9 mouse cellular contexts compared by ENCODE assay signal in the genomic region with DNA sequence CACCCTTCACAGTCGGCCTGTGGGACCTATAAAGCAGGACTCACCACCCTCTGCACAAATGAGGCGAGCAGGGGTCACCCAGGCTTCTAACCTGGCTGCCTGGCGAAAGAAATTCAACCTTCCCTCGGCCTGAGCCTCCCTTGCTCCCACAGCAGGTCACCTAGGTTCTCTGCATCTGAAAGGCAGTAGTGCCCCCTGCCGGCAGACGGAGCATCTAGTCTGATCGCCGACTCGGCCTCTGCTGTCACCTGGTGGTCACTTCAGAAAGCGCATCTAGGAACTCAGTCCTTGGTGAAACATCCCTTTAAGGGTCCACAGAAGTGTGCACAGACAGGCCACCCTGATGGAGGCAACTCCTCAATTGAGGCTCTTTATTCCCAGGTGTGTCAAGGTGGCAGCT. TPM values are rescaled to one million over a fixed set of nuclear protein-coding genes. Genes with fewer than 3 reads are reported as not detected.
A peak's percentile ranks its signal among the peaks of the same experiment; 100 is the strongest.
DNase-seq lines count a peak whose midpoint lies in the region; ATAC-seq and TF ChIP-seq lines count a peak whose summit lies in the region.
"Had no signal": no experiment of that assay in that cellular context is flagged by ENCODE, and none has a peak within 500 bp of the region (broad histone marks: within the 10 kb centered on the region; RNA-seq: fewer than 3 reads in every experiment).

No protein-coding gene starts in this region.

- peak; percentile 100 for TF ChIP-seq CTCF in kidney, postnatal 0 days (IDR thresholded peaks at IDR 0.05; ENCODE audit: low read depth)
- peak; percentile 100 for TF ChIP-seq CTCF in lung, adult 2 months (IDR thresholded peaks at IDR 0.05; ENCODE audit: insufficient read depth, low read length)

- peak; percentile 79 for DNase-seq in CD4-positive helper T cell, adult 2 months (ENCODE audit: low read depth, low spot score)
- peak; percentile 67 to 68 for DNase-seq in adrenal gland, postnatal 4 days (ENCODE audit: low spot score in 2 of 2)
- DNase-seq in embryonic facial prominence, embryonic 14.5 days (ENCODE audit: low spot score) = peak; percentile 86
- DNase-seq in kidney, postnatal 0 days (ENCODE audit: low spot score) = peak; percentile 92
- peak; percentile 86 for DNase-seq in lung, adult 2 months
- peak; percentile 64 for DNase-seq in telencephalon, adult 2 months (ENCODE audit: low read depth, low spot score)

- no peak overlapping the region for H3K4me2 ChIP-seq in embryonic facial prominence, embryonic 14.5 days (ENCODE audit: low read depth, low read length)
- H3K4me2 ChIP-seq in heart, embryonic 12.5 days = 0 out of 2 replicates have a peak overlapping the region, but pooled peaks have one; percentile 13
- no peak overlapping the region for H3K4me2 ChIP-seq in kidney, postnatal 0 days (ENCODE audit: low read length)
- H3K4me2 ChIP-seq in neural tube, embryonic 15.5 days = peak overlapping the region; percentile 40; the same call in 1 of the 2 replicates

- no peaks in the 10 kb centered on the region for H3K9me3 ChIP-seq in embryonic facial prominence, embryonic 14.5 days (ENCODE audit: control insufficient read depth, low read length)
- H3K9me3 ChIP-seq in heart, embryonic 12.5 days (replicated peaks) = no peaks in the 10 kb centered on the region
- no peaks in the 10 kb centered on the region for H3K9me3 ChIP-seq in kidney, postnatal 0 days (replicated peaks; ENCODE audit: low read length)
- H3K9me3 ChIP-seq in neural tube, embryonic 15.5 days (replicated peaks) = no peaks in the 10 kb centered on the region

- peak; percentile 49 for ATAC-seq in embryonic facial prominence, embryonic 14.5 days (ENCODE audit: low read depth)
- peak; percentile 28; the same call in 1 of the 2 replicates for ATAC-seq in heart, embryonic 12.5 days (ENCODE audit: insufficient number of reproducible peaks, low FRiP score)
- ATAC-seq in kidney, postnatal 0 days (replicated peaks; ENCODE audit: low FRiP score, low read depth) = peak; percentile 39; the same call in 1 of the 2 replicates
- peak; percentile 43 for ATAC-seq in neural tube, embryonic 15.5 days (ENCODE audit: low FRiP score)

- no peaks in the 10 kb centered on the region for H3K27me3 ChIP-seq in embryonic facial prominence, embryonic 14.5 days (replicated peaks; ENCODE audit: control insufficient read depth, insufficient read depth, low read length)
- peaks cover 23% of the 10 kb centered on the region for H3K27me3 ChIP-seq in heart, embryonic 12.5 days (replicated peaks)
- H3K27me3 ChIP-seq in kidney, postnatal 0 days (ENCODE audit: insufficient read depth, low read length) = no peaks in the 10 kb centered on the region
- no peaks in the 10 kb centered on the region for H3K27me3 ChIP-seq in neural tube, embryonic 15.5 days (replicated peaks)

- H3K4me1 ChIP-seq in embryonic facial prominence, embryonic 14.5 days (ENCODE audit: control insufficient read depth, insufficient read depth, low read length) = peaks cover 5% of the 10 kb centered on the region
- peaks cover 18% of the 10 kb centered on the region for H3K4me1 ChIP-seq in heart, embryonic 12.5 days (replicated peaks)
- H3K4me1 ChIP-seq in kidney, postnatal 0 days (replicated peaks; ENCODE audit: insufficient read depth, low read length) = no peaks in the 10 kb centered on the region
- peaks cover 5% of the 10 kb centered on the region for H3K4me1 ChIP-seq in lung, adult 2 months (ENCODE audit: control insufficient read depth, insufficient read depth, low read length)
- H3K4me1 ChIP-seq in neural tube, embryonic 15.5 days = peaks cover 9% of the 10 kb centered on the region

- H3K36me3 ChIP-seq in embryonic facial prominence, embryonic 14.5 days (ENCODE audit: control insufficient read depth, insufficient read depth, low read length) = no peaks in the 10 kb centered on the region
- no peaks in the 10 kb centered on the region for H3K36me3 ChIP-seq in heart, embryonic 12.5 days
- H3K36me3 ChIP-seq in kidney, postnatal 0 days (ENCODE audit: insufficient read depth, low read length) = no peaks in the 10 kb centered on the region
- no peaks in the 10 kb centered on the region for H3K36me3 ChIP-seq in neural tube, embryonic 15.5 days

- H3K27ac ChIP-seq in embryonic facial prominence, embryonic 14.5 days (replicated peaks; ENCODE audit: low read depth, low read length) = no peak overlapping the region
- H3K27ac ChIP-seq in heart, embryonic 12.5 days (ENCODE audit: poor library complexity, severe bottlenecking) = no peak overlapping the region
- H3K27ac ChIP-seq in kidney, postnatal 0 days = no peak overlapping the region
- no peak overlapping the region for H3K27ac ChIP-seq in neural tube, embryonic 15.5 days (replicated peaks)

- WGBS in embryonic facial prominence, embryonic 14.5 days = 9% methylated on average over 10 of the region's 10 CpGs
- 7% methylated on average over 10 of the region's 10 CpGs for WGBS in heart, embryonic 12.5 days
- 0% methylated on average over 10 of the region's 10 CpGs for WGBS in kidney, postnatal 0 days
- WGBS in lung, adult 2 months = 6% methylated on average over 10 of the region's 10 CpGs
- 10% methylated on average over 10 of the region's 10 CpGs for WGBS in neural tube, embryonic 15.5 days

- no peak overlapping the region for H3K4me3 ChIP-seq in embryonic facial prominence, embryonic 14.5 days (ENCODE audit: low read depth, low read length)
- no peak overlapping the region for H3K4me3 ChIP-seq in heart, embryonic 12.5 days
- no peak overlapping the region for H3K4me3 ChIP-seq in kidney, postnatal 0 days (replicated peaks; ENCODE audit: low read depth, low read length)
- no peak overlapping the region for H3K4me3 ChIP-seq in lung, adult 2 months (replicated peaks; ENCODE audit: extremely low read depth, low read depth, low read length)
- no peak overlapping the region for H3K4me3 ChIP-seq in neural tube, embryonic 15.5 days (replicated peaks)
- H3K4me3 ChIP-seq: erythroblast, embryonic 14.5 days had no signal

- TF ChIP-seq POLR2A in lung, adult 2 months (IDR thresholded peaks at IDR 0.05; ENCODE audit: borderline replicate concordance, extremely low read depth, low read depth, low read length) = no peak

- no peak overlapping the region for H3K9ac ChIP-seq in embryonic facial prominence, embryonic 14.5 days (ENCODE audit: low read depth, low read length)
- H3K9ac ChIP-seq in heart, embryonic 12.5 days = no peak overlapping the region
- H3K9ac ChIP-seq in kidney, postnatal 0 days (ENCODE audit: low read depth, low read length) = no peak overlapping the region
- H3K9ac ChIP-seq in neural tube, embryonic 15.5 days (replicated peaks) = no peak overlapping the region

RNA-seq across cellular contexts. Expression of a gene that starts 24.4 kb away (rescaled TPM):
- 100 to 1,000 TPM; 886 to 904 TPM for total RNA-seq in adrenal gland, postnatal 4 days (2021)
- polyA plus RNA-seq in embryonic facial prominence, embryonic 14.5 days (2014; fragmentation: Nextera tagmentation; extraction: Ambion mirVana) = 1,802 and 1,879 TPM in 2 replicates
- polyA plus RNA-seq in heart, embryonic 12.5 days (2016; fragmentation: Nextera tagmentation; extraction: Ambion mirVana) = 1,467 and 1,522 TPM in 2 replicates
- 1,736 and 1,746 TPM in 2 replicates for polyA plus RNA-seq in kidney, postnatal 0 days (2015; fragmentation: Nextera tagmentation; extraction: Ambion mirVana)
- polyA plus RNA-seq in lung, adult 2 months (2012; rRNA removed) = 125 and 131 TPM in 2 replicates
- 1,270 and 1,336 TPM in 2 replicates for polyA plus RNA-seq in neural tube, embryonic 15.5 days (2015; fragmentation: Nextera tagmentation; extraction: Ambion mirVana)

RNA-seq across cellular contexts. Expression of a gene that starts 25.6 kb away (rescaled TPM):
- total RNA-seq in adrenal gland, postnatal 4 days (2021) = not detected
- 0.22 TPM in 1 of 2 replicates, not detected in the other for polyA plus RNA-seq in embryonic facial prominence, embryonic 14.5 days (2014; fragmentation: Nextera tagmentation; extraction: Ambion mirVana)
- polyA plus RNA-seq in heart, embryonic 12.5 days (2016; fragmentation: Nextera tagmentation; extraction: Ambion mirVana) = not detected in 2 replicates
- polyA plus RNA-seq in kidney, postnatal 0 days (2015; fragmentation: Nextera tagmentation; extraction: Ambion mirVana) = not detected in 2 replicates
- polyA plus RNA-seq in lung, adult 2 months (2012; rRNA removed) = not detected in 2 replicates
- not detected in 2 replicates for polyA plus RNA-seq in neural tube, embryonic 15.5 days (2015; fragmentation: Nextera tagmentation; extraction: Ambion mirVana)

RNA-seq across cellular contexts. Expression of a gene that starts 34.5 kb away (rescaled TPM):
- total RNA-seq in adrenal gland, postnatal 4 days (2021) = under 1 TPM; 0.25 to 0.31 TPM
- polyA plus RNA-seq in embryonic facial prominence, embryonic 14.5 days (2014; fragmentation: Nextera tagmentation; extraction: Ambion mirVana) = 129 and 152 TPM in 2 replicates
- 1.3 and 1.9 TPM in 2 replicates for polyA plus RNA-seq in heart, embryonic 12.5 days (2016; fragmentation: Nextera tagmentation; extraction: Ambion mirVana)
- polyA plus RNA-seq in kidney, postnatal 0 days (2015; fragmentation: Nextera tagmentation; extraction: Ambion mirVana) = 0.12 and 0.17 TPM in 2 replicates
- 0.38 and 0.65 TPM in 2 replicates for polyA plus RNA-seq in lung, adult 2 months (2012; rRNA removed)
- polyA plus RNA-seq in neural tube, embryonic 15.5 days (2015; fragmentation: Nextera tagmentation; extraction: Ambion mirVana) = 0.73 and 63.9 TPM in 2 replicates

RNA-seq across cellular contexts. Expression of a gene that starts 38.9 kb away (rescaled TPM):
- not detected for total RNA-seq in adrenal gland, postnatal 4 days (2021)
- polyA plus RNA-seq in embryonic facial prominence, embryonic 14.5 days (2014; fragmentation: Nextera tagmentation; extraction: Ambion mirVana) = 1.0 and 1.1 TPM in 2 replicates
- not detected in 2 replicates for polyA plus RNA-seq in heart, embryonic 12.5 days (2016; fragmentation: Nextera tagmentation; extraction: Ambion mirVana)
- not detected in 2 replicates for polyA plus RNA-seq in kidney, postnatal 0 days (2015; fragmentation: Nextera tagmentation; extraction: Ambion mirVana)
- not detected in 2 replicates for polyA plus RNA-seq in lung, adult 2 months (2012; rRNA removed)
- 0.75 TPM in 1 of 2 replicates, not detected in the other for polyA plus RNA-seq in neural tube, embryonic 15.5 days (2015; fragmentation: Nextera tagmentation; extraction: Ambion mirVana)

RNA-seq across cellular contexts. Expression of a gene that starts 46.6 kb away (rescaled TPM):
- total RNA-seq in adrenal gland, postnatal 4 days (2021) = not detected
- 1.2 and 1.8 TPM in 2 replicates for polyA plus RNA-seq in embryonic facial prominence, embryonic 14.5 days (2014; fragmentation: Nextera tagmentation; extraction: Ambion mirVana)
- polyA plus RNA-seq in heart, embryonic 12.5 days (2016; fragmentation: Nextera tagmentation; extraction: Ambion mirVana) = not detected in 2 replicates
- not detected in 2 replicates for polyA plus RNA-seq in kidney, postnatal 0 days (2015; fragmentation: Nextera tagmentation; extraction: Ambion mirVana)
- 0.58 TPM in 1 of 2 replicates, not detected in the other for polyA plus RNA-seq in lung, adult 2 months (2012; rRNA removed)
- polyA plus RNA-seq in neural tube, embryonic 15.5 days (2015; fragmentation: Nextera tagmentation; extraction: Ambion mirVana) = 0.27 TPM in 1 of 2 replicates, not detected in the other
- polyA plus RNA-seq: erythroblast, embryonic 14.5 days had no signal

Comparison
In these comparisons a context has a peak if more than half of its experiments do, and no peak if none do; other contexts are left out.
1. H3K4me2 ChIP-seq: peak in heart, embryonic 12.5 days (single experiment) and neural tube, embryonic 15.5 days (single experiment); none in embryonic facial prominence, embryonic 14.5 days (single experiment) and kidney, postnatal 0 days (single experiment).
2. Peak in every context shown above with its lines, with median percentiles within 50 percentile points of each other: DNase-seq and ATAC-seq.